ENCODE assay signal across 8 mouse cellular contexts in the genomic region with DNA sequence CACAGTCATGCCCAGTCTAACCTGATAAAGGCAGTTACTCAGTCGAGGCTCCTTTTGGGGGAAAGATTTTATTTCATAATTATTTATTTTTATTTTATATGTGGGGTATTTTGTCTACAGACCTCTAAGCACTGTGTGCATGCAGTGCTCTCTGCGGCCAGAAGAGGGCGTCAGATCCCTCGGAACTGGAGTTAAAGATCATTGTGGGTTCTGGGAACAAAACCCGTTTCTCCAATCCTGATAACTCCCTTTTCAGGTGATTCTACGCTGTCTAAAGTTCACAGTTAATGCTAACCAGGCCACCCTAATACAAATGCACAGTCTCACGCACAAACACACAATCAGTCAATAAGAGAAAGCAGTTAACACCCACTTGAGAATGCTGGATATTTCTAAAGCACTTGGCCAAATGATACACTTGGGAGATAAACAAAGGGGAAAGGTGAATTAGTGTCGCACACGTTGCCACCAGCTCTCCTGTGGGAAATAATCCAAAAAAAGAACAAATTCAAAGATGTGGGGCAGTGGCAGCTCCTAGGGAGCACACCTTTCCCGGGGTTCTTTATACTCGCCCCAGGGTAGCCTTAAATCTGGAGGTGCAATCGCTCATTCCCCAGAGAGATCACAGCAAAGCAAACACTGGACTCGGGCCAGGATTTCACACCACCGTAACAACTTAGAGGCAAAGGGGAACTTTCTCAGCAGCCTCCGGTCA.
DNase-seq lines count a peak whose midpoint lies in the region; ATAC-seq and TF ChIP-seq lines count a peak whose summit lies in the region.

No protein-coding gene starts in this region.

- DNase-seq in adrenal gland, postnatal 14 days: peak; percentile 28
- no peak for DNase-seq in adrenal gland, postnatal 4 days (ENCODE audit: low spot score in 2 of 2)
- peak; percentile 48 for DNase-seq in ES-CJ7 (ENCODE audit: low read depth, low spot score)
- DNase-seq in thymus, adult 2 months: no peak
- no peak for DNase-seq in cerebellum, adult 9-11 months

- H3K4me1 ChIP-seq in heart, embryonic 14.5 days (ENCODE audit: control insufficient read depth in 2 of 2, insufficient read depth in 2 of 2, low read length in 2 of 2): peaks cover 7 to 10% of the 10 kb centered on the region in 2 experiments; a peak in 2 of 4 replicates
- peaks cover 11% of the 10 kb centered on the region; the same call in 1 of the 2 replicates for H3K4me1 ChIP-seq in limb, embryonic 13.5 days
- peaks cover 6% of the 10 kb centered on the region; the same call in 1 of the 2 replicates for H3K4me1 ChIP-seq in neural tube, embryonic 13.5 days (replicated peaks)
- no peaks in the 10 kb centered on the region for H3K4me1 ChIP-seq in thymus, adult 2 months (replicated peaks; ENCODE audit: control insufficient read depth, insufficient read depth, low read length)

- 8% methylated on average over 15 of the region's 15 CpGs for WGBS in heart, embryonic 14.5 days
- WGBS in limb, embryonic 13.5 days: 10% methylated on average over 15 of the region's 15 CpGs
- 17% methylated on average over 15 of the region's 15 CpGs for WGBS in neural tube, embryonic 13.5 days
- WGBS in thymus, adult 2 months: 24% methylated on average over 15 of the region's 15 CpGs

- no peaks in the 10 kb centered on the region for H3K9me3 ChIP-seq in heart, embryonic 14.5 days (ENCODE audit: control insufficient read depth, low read length)
- H3K9me3 ChIP-seq in limb, embryonic 13.5 days: no peaks in the 10 kb centered on the region
- H3K9me3 ChIP-seq in neural tube, embryonic 13.5 days: no peaks in the 10 kb centered on the region

- no peak for TF ChIP-seq POLR2A in thymus, adult 2 months (IDR thresholded peaks at IDR 0.05; ENCODE audit: control insufficient read depth, extremely low read depth, insufficient read depth, low read length, poor library complexity)

- no peak for TF ChIP-seq CTCF in thymus, adult 2 months (IDR thresholded peaks at IDR 0.05; ENCODE audit: borderline replicate concordance, control insufficient read depth, extremely low read depth, insufficient read depth, low read length, poor library complexity)

- H3K36me3 ChIP-seq in heart, embryonic 14.5 days (ENCODE audit: control insufficient read depth, insufficient read depth, low read length): no peaks in the 10 kb centered on the region
- no peaks in the 10 kb centered on the region for H3K36me3 ChIP-seq in limb, embryonic 13.5 days
- H3K36me3 ChIP-seq in neural tube, embryonic 13.5 days: no peaks in the 10 kb centered on the region
- H3K36me3 ChIP-seq in thymus, adult 2 months (ENCODE audit: control insufficient read depth, insufficient read depth, low read length): no peaks in the 10 kb centered on the region

- H3K4me2 ChIP-seq in heart, embryonic 14.5 days (ENCODE audit: low read length): peak overlapping the region; percentile 47
- H3K4me2 ChIP-seq in limb, embryonic 13.5 days (replicated peaks): peak overlapping the region; percentile 57
- peak overlapping the region; percentile 24; the same call in 1 of the 2 replicates for H3K4me2 ChIP-seq in neural tube, embryonic 13.5 days

- H3K27ac ChIP-seq in heart, embryonic 14.5 days (replicated peaks in 1 of 2; ENCODE audit: control insufficient read depth in 1 of 2, insufficient read depth in 1 of 2, low read depth in 2 of 2, low read length in 2 of 2): peak overlapping the region in 1 of 2 experiments; percentile 17; a peak in 1 of 4 replicates
- no peak overlapping the region for H3K27ac ChIP-seq in limb, embryonic 13.5 days
- no peak overlapping the region for H3K27ac ChIP-seq in neural tube, embryonic 13.5 days (replicated peaks)
- no peak overlapping the region for H3K27ac ChIP-seq in thymus, adult 2 months (ENCODE audit: control insufficient read depth, insufficient read depth, low read length)

- 0 out of 4 replicates have a peak overlapping the region, but pooled peaks of 1 of the 2 experiments have one; percentile 2 for H3K4me3 ChIP-seq in heart, embryonic 14.5 days (ENCODE audit: control insufficient read depth in 1 of 2, insufficient read depth in 1 of 2, low read depth in 1 of 2, low read length in 2 of 2)
- peak overlapping the region; percentile 24 for H3K4me3 ChIP-seq in limb, embryonic 13.5 days
- H3K4me3 ChIP-seq in neural tube, embryonic 13.5 days: no peak overlapping the region
- H3K4me3 ChIP-seq in thymus, adult 2 months (ENCODE audit: control insufficient read depth, insufficient read depth, low read length): no peak overlapping the region

- H3K9ac ChIP-seq in heart, embryonic 14.5 days (ENCODE audit: low read length): no peak overlapping the region
- H3K9ac ChIP-seq in limb, embryonic 13.5 days: no peak overlapping the region
- H3K9ac ChIP-seq in neural tube, embryonic 13.5 days: no peak overlapping the region

- ATAC-seq in heart, embryonic 14.5 days (ENCODE audit: insufficient number of reproducible peaks, insufficient read depth, low FRiP score, low read depth): peak; percentile 13; the same call in 1 of the 2 replicates
- ATAC-seq in limb, embryonic 13.5 days (ENCODE audit: low FRiP score, low read depth): 0 out of 2 replicates have a peak, but pooled peaks have one; percentile 46
- ATAC-seq in neural tube, embryonic 13.5 days (ENCODE audit: low read depth): peak; percentile 30; the same call in 1 of the 2 replicates

- H3K27me3 ChIP-seq in heart, embryonic 14.5 days (ENCODE audit: control insufficient read depth, insufficient read depth, low read length): no peaks in the 10 kb centered on the region
- peaks cover 18% of the 10 kb centered on the region for H3K27me3 ChIP-seq in limb, embryonic 13.5 days
- peaks cover 7% of the 10 kb centered on the region; the same call in 1 of the 2 replicates for H3K27me3 ChIP-seq in neural tube, embryonic 13.5 days
- no peaks in the 10 kb centered on the region for H3K27me3 ChIP-seq in thymus, adult 2 months (ENCODE audit: control insufficient read depth, insufficient read depth, low read length)

Comparison
In these comparisons a context has a peak if more than half of its experiments do, and no peak if none do; other contexts are left out.
1. DNase-seq: peak in adrenal gland, postnatal 14 days (single experiment) and ES-CJ7 (single experiment); none in adrenal gland, postnatal 4 days (0 of 2), thymus, adult 2 months (single experiment) and cerebellum, adult 9-11 months (single experiment).
2. Peak in every context shown above with its lines, with median percentiles within 50 percentile points of each other: ATAC-seq and H3K4me2 ChIP-seq.